Mouse (Mus musculus) liver, embryonic 12.5 days (tissue): Measurements from ENCODE around the gene Gm28374. TPM values are rescaled to one million over a fixed set of nuclear protein-coding genes. Genes with fewer than 3 reads are reported as not detected.
"Not testable (repeated sequence)": the region's sequence is repeated elsewhere in the genome, so short reads cannot be mapped to it uniquely, and the experiment has no call there.

ENCODE experiments used
- ATAC-seq: fragments of 200-750 bp; cut with Nextera tagmentation; 2 replicates; pipeline ENCODE4 v1.8.0; 2017; ENCODE audit warnings: moderate number of reproducible peaks, mild to moderate bottlenecking, moderate library complexity
- H3K27ac ChIP-seq: fragments of 300-500 bp; sonication (generic); 2 replicates; pipeline ENCODE4 v1.5.1; 2016; ENCODE audit warnings: mild to moderate bottlenecking
- H3K27me3 ChIP-seq: fragments of 300-500 bp; sonication (generic); replicated peaks from 2 replicates; pipeline ENCODE4 v1.6.1; 2016; ENCODE audit warnings: mild to moderate bottlenecking, moderate library complexity
- H3K36me3 ChIP-seq: fragments of 300-500 bp; sonication (generic); 2 replicates; pipeline ENCODE4 v1.6.1; 2016; ENCODE audit warnings: mild to moderate bottlenecking, moderate library complexity
- H3K4me1 ChIP-seq: fragments of 300-500 bp; sonication (generic); 2 replicates; pipeline ENCODE4 v1.6.1; 2016
- H3K4me2 ChIP-seq: fragments of 300-500 bp; sonication (generic); 2 replicates; pipeline ENCODE4 v1.6.1; 2016; ENCODE audit warnings: mild to moderate bottlenecking, moderate library complexity
- H3K4me3 ChIP-seq: fragments of 300-500 bp; sonication (generic); 2 replicates; pipeline ENCODE4 v1.5.1; 2016; ENCODE audit warnings: mild to moderate bottlenecking, moderate library complexity
- H3K9ac ChIP-seq: fragments of 300-500 bp; sonication (generic); 2 replicates; pipeline ENCODE4 v1.6.1; 2016; ENCODE audit warnings: mild to moderate bottlenecking, moderate library complexity
- H3K9me3 ChIP-seq: fragments of 300-500 bp; sonication (generic); replicated peaks from 2 replicates; pipeline ENCODE4 v1.6.1; 2016; ENCODE audit warnings: mild to moderate bottlenecking, moderate library complexity
- WGBS: fragments of 180-500 bp; shearing (Covaris S2); methylation state at CpG from one replicate; pipeline ENCODE4 v1.1.7; 2016; ENCODE audit not compliant: insufficient replicate concordance; 5-methylcytosine and 5-hydroxymethylcytosine counted together
- polyA plus RNA-seq: library from polyadenylated mRNA; unstranded; fragments of >200 nt; fragmentation: Nextera tagmentation; extraction: Ambion mirVana; gene quantifications from 2 replicates; pipeline ENCODE4 v1.2.1, GENCODE M21; 2016

Gene Gm28374
- polyA plus RNA-seq, 1 experiment from 2014 or later = 0.37 TPM

DNA sequence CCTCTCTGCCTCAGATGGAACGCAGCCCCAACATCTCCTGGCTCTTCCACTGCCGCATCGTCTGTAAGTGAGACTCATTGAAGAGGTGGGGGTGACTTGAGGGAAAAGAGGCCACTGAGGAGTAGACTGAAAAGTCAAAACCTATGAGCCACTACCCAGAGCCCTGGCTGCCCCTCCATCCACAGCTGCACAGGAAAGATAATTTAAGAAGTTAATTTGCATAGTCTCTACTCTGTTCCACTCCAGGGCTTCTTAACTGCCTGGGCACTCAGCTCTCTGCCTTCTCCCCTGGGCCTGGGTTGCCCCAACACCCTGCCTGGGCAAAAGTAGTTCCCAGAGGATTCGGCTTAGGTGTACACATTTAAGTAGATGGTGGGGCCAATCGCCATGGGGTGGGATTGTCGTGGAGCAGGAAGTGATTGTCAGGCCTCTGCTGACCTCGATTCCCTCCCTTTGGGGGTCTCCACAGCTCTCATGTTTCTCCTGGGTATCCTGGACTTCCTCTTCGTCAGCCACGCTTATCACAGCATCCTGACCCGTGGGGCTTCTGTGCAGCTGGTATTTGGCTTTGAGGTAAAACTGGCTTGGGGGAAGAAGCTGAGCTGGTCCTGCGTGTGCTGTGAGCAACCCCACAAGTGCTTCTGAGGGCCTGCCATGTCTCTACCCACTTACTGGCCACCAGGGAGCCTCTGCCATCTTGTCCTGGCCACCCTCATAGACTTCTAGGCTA is 33.2 kb downstream of the Gm28374 start:
- peak overlapping the region; percentile 97 for H3K4me3 ChIP-seq
- H3K27me3 ChIP-seq = no peaks in the 10 kb centered on the region
- H3K9ac ChIP-seq = peak overlapping the region; percentile 94
- ATAC-seq = no peak
- 54% methylated on average over 11 of the region's 11 CpGs for WGBS
- peak overlapping the region; percentile 99 for H3K4me2 ChIP-seq
- H3K36me3 ChIP-seq = peaks cover 64% of the 10 kb centered on the region
- H3K27ac ChIP-seq = peak overlapping the region; percentile 99
- peaks cover 55% of the 10 kb centered on the region for H3K4me1 ChIP-seq
- H3K9me3 ChIP-seq = no peaks in the 10 kb centered on the region

DNA sequence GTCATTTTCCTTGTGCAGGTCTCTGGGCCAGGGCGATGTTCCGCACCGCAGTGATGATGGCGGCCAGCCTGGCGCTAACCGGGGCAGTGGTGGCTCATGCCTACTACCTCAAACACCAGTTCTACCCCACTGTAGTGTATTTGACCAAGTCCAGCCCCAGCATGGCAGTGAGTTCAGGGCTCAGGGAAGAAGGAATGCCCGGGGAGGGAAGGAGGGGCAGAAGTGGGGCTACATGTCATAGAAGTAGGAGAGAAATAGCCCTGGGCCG is 34.2 kb downstream of the Gm28374 start:
- Histone ChIP-seq H3K27ac (peak overlapping the region; percentile 99), H3K36me3 (peaks cover 54% of the 10 kb centered on the region), H3K4me3 (peak overlapping the region; percentile 97), H3K4me2 (peak overlapping the region; percentile 99), H3K9ac (peak overlapping the region; percentile 94), H3K27me3 (no peaks in the 10 kb centered on the region), H3K4me1 (peaks cover 46% of the 10 kb centered on the region), H3K9me3 (no peaks in the 10 kb centered on the region)
- no peak for ATAC-seq
- WGBS = 80% methylated on average over 8 of the region's 8 CpGs

DNA sequence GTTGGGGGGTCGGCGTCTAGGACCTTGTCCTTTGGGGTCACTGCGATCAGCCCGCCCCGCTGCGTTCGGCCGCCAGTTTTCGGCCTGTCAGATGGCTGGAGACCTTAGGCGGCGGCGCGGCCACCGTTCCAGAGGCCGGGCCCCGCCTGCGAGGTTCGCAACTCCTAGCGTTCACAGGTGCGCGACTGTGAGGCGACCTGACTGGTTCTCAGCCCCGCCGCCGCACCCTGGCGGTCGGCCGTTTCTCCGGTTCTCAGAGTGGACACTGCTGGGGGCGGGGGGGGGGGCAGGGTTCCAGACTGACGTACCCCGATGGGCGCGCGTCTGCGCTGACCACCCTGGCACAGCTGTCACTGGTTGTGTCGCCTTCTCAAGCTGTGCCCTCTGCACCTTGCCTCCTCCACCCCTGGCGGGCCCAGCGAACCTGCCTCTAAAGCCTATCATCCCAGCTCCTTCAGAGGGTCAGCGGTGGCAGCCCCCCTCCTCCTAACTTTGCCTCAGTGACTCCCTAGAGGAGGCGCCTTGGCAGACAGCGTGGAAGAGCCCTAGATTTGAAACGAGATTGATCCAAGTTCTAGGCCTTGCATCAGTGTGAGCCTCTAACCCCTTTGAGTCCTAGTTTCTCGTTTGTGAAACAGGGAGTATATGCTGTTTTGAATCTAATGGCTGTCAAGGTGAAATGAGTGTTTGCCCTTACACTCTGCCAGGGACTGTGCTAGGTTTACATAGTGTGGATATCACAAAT is 34.7 kb downstream of the Gm28374 start:
- peak overlapping the region; percentile 94 for H3K9ac ChIP-seq
- peaks cover 49% of the 10 kb centered on the region for H3K36me3 ChIP-seq
- no peaks in the 10 kb centered on the region for H3K27me3 ChIP-seq
- 1% methylated on average over 44 of the region's 44 CpGs for WGBS
- H3K4me1 ChIP-seq = peaks cover 42% of the 10 kb centered on the region
- peak overlapping the region; percentile 99 for H3K4me2 ChIP-seq
- H3K4me3 ChIP-seq = peak overlapping the region; percentile 97
- H3K9me3 ChIP-seq = no peaks in the 10 kb centered on the region
- H3K27ac ChIP-seq = peak overlapping the region; percentile 99
- ATAC-seq = peak; percentile 11

DNA sequence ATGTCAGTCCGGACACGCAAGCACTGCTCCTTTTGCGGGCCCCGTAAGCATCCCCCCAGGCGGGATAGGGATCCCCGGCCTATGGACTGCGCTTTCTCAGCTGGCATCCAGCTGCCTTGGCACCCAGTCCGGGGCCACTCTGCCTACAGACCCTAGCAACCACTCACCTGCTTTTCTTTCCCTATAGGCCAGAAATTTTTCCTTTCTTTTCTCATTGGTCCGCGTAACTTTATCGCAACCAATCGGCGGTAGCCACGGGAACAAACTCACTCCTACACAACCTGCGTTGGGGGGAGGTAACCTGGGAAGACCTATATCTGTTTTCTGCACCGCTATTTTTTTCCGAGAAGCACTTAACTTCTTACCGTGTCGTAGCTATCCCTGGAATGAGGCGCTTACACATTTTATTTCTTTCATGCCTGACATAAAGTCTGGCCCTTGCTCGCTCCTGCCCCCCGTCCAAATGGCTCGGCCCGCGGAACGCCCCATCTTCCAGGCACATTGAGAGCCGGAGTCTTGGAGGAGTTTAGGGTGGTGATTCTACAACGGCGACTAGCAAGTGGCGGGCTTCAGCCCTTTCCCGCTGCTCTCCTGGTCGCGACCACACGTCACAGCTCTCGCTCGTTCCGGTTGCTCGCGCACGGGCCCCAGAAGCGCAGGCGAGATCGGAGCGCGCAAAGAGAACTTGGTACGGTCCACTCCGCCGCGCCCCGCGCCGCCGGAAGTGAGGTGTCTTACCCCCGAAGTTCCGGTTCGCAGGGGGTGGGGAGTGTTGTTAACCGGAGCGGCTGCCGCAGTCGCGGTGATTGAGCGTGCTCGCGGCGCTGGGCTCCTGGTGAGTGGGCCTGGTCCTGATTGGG is 35.5 kb downstream of the Gm28374 start, which contains the start of gene Syvn1:
Gene Syvn1, plus strand, starts transcription at position 283 of the 860 bp plus-strand sequence.
- peaks cover 41% of the 10 kb centered on the region for H3K36me3 ChIP-seq
- no peaks in the 10 kb centered on the region for H3K9me3 ChIP-seq
- ATAC-seq = peak; percentile 88
- H3K4me2 ChIP-seq = peak within 1 kb of the TSS; percentile 99
- peak within 1 kb of the TSS; percentile 97 for H3K4me3 ChIP-seq
- peak within 1 kb of the TSS; percentile 94 for H3K9ac ChIP-seq
- H3K27ac ChIP-seq = peak within 1 kb of the TSS; percentile 99
- peaks cover 42% of the 10 kb centered on the region for H3K4me1 ChIP-seq
- under 1% methylated on average over 65 of the region's 65 CpGs for WGBS
- no peaks in the 10 kb centered on the region for H3K27me3 ChIP-seq

DNA sequence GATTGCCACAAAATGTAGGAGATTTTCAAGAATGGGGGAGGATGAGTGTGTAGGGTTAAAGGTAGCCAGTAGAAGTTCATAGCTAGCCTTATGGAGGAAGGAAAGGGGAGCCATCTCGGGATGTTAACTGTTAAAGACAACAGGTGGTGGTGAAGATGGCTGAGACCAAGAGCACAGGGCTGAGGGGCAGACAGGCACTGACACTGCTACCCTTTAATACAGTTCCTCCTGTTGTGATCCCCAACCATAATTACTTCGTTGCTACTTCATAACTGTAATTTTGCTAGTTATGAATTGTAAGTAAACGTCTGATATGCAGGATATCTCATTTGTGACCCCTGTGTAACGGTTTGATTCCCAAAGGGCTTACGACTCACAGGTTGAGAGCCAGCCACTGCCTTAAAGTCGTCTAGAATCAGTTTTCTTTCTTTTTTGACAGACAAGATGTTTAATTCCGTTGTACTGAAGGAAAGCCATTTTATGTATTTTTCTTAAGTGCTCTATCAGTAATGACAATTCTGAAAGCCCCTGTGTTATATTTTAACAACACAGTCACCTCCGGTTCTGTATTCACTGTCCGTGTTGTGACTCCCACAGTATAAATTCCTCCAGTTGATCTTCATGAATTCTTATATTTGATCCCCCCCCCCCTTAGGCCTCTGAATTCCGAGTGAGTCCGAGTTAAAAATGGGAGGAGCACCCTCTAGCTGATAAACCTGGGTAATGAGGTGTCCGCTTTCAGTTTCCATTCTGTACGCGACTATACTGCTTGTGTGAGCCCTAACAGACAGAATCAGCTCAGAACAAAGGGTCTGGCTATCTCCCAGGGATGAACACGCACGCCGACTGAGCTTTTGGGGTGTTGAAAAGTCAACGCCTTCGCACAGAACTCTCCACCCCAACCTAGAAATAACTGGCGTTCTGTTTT is 36.4 kb downstream of the Gm28374 start:
- ATAC-seq = peak; percentile 51
- peak overlapping the region; percentile 99 for H3K4me2 ChIP-seq
- peaks cover 32% of the 10 kb centered on the region for H3K36me3 ChIP-seq
- H3K4me3 ChIP-seq = peak overlapping the region; percentile 97
- peaks cover 41% of the 10 kb centered on the region for H3K4me1 ChIP-seq
- 12% methylated on average over 20 of the region's 20 CpGs for WGBS
- no peaks in the 10 kb centered on the region for H3K27me3 ChIP-seq
- peak overlapping the region; percentile 94 for H3K9ac ChIP-seq
- H3K9me3 ChIP-seq = no peaks in the 10 kb centered on the region
- H3K27ac ChIP-seq = peak overlapping the region; percentile 99

DNA sequence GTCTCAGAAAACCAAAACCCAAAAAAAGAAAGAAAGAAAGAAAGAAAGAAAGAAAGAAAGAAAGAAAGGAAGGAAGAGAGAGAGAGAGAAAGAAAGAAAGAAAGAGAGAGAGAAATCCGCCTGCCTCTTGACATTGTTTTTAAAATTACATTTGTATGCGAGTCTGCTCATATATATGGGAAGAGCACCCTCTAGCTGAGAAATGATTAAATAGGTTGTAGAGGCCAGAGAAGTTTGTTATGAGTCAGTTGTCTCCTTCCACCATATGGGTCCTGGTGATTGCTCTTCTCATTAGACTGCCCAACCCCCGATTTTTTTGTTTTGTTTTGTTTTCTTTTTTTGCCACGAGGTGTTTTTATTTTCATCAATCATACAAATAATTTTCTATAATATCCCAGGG is 38.0 kb downstream of the Gm28374 start:
- H3K36me3 ChIP-seq = peaks cover 17% of the 10 kb centered on the region
- H3K9ac ChIP-seq, H3K4me3 ChIP-seq, H3K27me3 ChIP-seq, H3K4me2 ChIP-seq, ATAC-seq, H3K27ac ChIP-seq, H3K9me3 ChIP-seq: not testable (repeated sequence)
- 41% methylated on average over 4 of the region's 4 CpGs for WGBS
- H3K4me1 ChIP-seq = peaks cover 36% of the 10 kb centered on the region

DNA sequence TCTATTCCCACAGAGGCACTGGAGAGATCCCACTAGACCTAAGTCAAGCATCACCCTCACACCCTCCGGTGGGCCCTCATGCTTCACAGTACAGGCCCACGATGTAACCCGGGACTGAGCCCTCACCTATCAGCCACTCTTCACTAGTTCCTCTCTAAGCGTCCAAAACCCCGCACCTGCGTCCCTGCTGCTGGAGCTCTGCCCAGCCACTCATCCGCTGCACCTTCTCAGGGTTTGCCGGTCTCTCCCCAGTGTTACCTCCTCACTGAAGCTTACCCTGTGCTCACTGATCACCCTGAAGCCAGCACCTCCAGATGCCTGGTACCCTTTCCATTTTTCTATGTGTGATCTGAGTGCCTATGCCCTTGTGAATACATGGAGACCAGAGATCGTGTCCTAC is 39.8 kb downstream of the Gm28374 start:
- H3K9ac ChIP-seq = no peak overlapping the region
- 73% methylated on average over 9 of the region's 9 CpGs for WGBS
- no peaks in the 10 kb centered on the region for H3K9me3 ChIP-seq
- no peak for ATAC-seq
- no peaks in the 10 kb centered on the region for H3K27me3 ChIP-seq
- H3K4me1 ChIP-seq = peaks cover 23% of the 10 kb centered on the region
- H3K4me2 ChIP-seq = no peak overlapping the region
- peaks cover 4% of the 10 kb centered on the region; the same call in 1 of the 2 replicates for H3K36me3 ChIP-seq
- H3K4me3 ChIP-seq = no peak overlapping the region
- no peak overlapping the region for H3K27ac ChIP-seq

DNA sequence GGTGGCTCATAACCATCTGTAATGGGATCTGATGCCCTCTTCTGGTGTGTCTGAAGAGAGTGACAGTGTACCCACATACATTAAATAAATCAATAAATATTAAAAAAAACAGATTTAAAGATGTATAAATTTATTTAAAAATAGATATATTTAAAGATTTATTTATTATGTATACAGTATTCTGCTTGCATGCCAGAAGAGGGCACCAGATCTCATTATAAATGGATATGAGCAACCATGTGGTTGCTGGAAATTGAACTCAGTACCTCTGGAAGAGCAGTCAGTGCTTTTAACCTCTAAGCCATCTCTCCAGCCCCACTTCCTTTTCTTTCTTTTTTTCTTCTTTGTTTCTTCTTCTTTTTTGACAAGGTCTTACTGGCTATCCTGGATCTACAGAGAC is 42.1 kb downstream of the Gm28374 start:
- Histone ChIP-seq H3K9me3 (no peaks in the 10 kb centered on the region), H3K4me3 (no peak overlapping the region), H3K36me3 (peaks cover 4% of the 10 kb centered on the region; the same call in 1 of the 2 replicates), H3K4me2 (no peak overlapping the region), H3K9ac (no peak overlapping the region), H3K4me1 (peaks cover 15% of the 10 kb centered on the region), H3K27ac (no peak overlapping the region), H3K27me3 (no peaks in the 10 kb centered on the region)
- ATAC-seq = no peak

DNA sequence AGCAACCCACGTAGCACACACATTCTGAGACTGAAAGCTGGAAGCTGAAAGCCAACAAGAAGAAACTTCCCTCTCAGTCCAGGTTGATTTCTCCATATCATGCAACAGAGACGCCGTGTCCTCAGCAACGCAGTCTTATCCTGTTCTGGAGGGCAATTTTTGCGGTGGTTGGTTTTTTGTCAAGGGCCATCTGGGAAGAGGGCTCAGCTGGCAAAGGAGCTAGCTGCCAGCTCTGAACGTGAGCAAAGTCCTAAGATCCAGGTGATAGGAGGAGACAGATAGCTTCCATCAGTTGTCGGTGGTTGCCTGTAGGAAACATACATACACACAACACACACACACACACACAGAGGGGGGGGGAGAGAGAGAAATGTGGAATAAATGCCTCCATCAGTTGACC is 43.7 kb downstream of the Gm28374 start:
- Histone ChIP-seq H3K4me2 (no peak overlapping the region), H3K4me3 (no peak overlapping the region), H3K27me3 (no peaks in the 10 kb centered on the region), H3K36me3 (no peaks in the 10 kb centered on the region), H3K9me3 (no peaks in the 10 kb centered on the region), H3K9ac (no peak overlapping the region), H3K27ac (no peak overlapping the region), H3K4me1 (0 out of 2 replicates have a peak, but pooled peaks cover 5% of the 10 kb centered on the region)
- ATAC-seq = no peak
- 66% methylated on average over 7 of the region's 7 CpGs for WGBS

DNA sequence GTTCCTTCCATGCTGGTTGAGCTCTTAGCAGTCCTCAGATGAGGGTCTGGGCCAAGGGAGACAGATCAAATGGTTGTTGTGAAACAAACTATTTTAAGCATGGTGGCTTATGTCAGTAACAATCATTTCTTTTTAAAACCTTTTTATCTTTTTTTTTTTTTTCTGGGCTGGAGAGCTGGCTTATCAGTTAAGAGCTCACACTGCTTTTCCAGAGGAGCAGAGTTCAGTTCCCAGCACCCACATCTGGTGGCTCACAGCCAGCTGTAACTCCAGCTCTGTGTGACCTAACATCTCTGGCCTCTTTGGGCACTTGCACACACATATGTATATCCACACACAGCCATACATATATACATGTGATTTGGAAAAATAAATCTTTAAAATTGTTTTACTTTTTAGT is 44.4 kb downstream of the Gm28374 start:
- Histone ChIP-seq H3K4me2 (no peak overlapping the region), H3K9me3 (no peaks in the 10 kb centered on the region), H3K27me3 (0 out of 2 replicates have a peak, but pooled peaks cover 4% of the 10 kb centered on the region), H3K4me1 (0 out of 2 replicates have a peak, but pooled peaks cover 5% of the 10 kb centered on the region), H3K9ac (no peak overlapping the region), H3K27ac (no peak overlapping the region), H3K36me3 (no peaks in the 10 kb centered on the region), H3K4me3 (no peak overlapping the region)
- no peak for ATAC-seq

DNA sequence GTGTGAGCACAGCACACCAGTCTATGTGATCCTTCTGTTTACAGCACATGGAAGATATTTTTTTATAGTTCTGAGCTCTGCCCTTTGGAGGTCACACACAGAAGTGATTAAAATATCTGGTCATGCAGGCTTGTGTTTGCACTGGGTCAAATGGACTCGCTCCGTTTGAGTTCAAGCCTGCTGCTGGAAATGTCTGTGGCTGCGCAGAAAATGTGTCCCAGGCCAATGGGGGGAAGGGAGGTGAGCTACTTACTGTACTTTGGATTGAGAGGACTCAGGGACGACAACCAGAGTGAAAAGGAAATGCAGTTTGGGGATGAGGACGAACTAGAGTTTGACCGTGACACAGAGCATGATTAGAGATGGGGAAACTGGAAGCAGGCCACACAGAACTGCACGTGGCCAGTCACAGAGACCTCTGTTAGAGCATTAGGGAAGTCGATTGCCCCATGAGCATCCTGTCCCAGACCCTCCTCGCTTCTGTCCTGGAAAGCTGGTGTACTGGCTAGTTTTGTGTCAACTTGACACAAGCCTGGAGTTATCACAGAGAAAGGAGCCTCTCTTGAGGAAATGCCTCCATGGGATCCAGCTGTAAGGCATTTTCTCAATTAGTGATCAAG is 46.0 kb downstream of the Gm28374 start:
- H3K27me3 ChIP-seq = 0 out of 2 replicates have a peak, but pooled peaks cover 5% of the 10 kb centered on the region
- WGBS = 48% methylated on average over 9 of the region's 9 CpGs
- no peak overlapping the region for H3K9ac ChIP-seq
- no peak overlapping the region for H3K4me3 ChIP-seq
- no peaks in the 10 kb centered on the region for H3K36me3 ChIP-seq
- no peak overlapping the region for H3K4me2 ChIP-seq
- H3K4me1 ChIP-seq = 0 out of 2 replicates have a peak, but pooled peaks cover 5% of the 10 kb centered on the region
- H3K27ac ChIP-seq = no peak overlapping the region
- H3K9me3 ChIP-seq = no peaks in the 10 kb centered on the region
- ATAC-seq = no peak
